Comparison of ENCODE assay signal across 8 mouse cellular contexts in genomic region chr9:111314219-111314618, GRCm38 (mm10). TPM values are rescaled to one million over a fixed set of nuclear protein-coding genes. Genes with fewer than 3 reads are reported as not detected.
DNase-seq lines count a peak whose midpoint lies in the region; ATAC-seq and TF ChIP-seq lines count a peak whose summit lies in the region.

No protein-coding gene starts in this region.

- H3K4me1 ChIP-seq in neural tube, embryonic 15.5 days, result peaks cover 27% of the 10 kb centered on the region
- no peaks in the 10 kb centered on the region for H3K4me1 ChIP-seq in liver, embryonic 14.5 days (replicated peaks; ENCODE audit: control insufficient read depth in 2 of 2, insufficient read depth in 2 of 2, low read length in 1 of 2)

- H3K4me2 ChIP-seq in neural tube, embryonic 15.5 days, result no peak overlapping the region
- no peak overlapping the region for H3K4me2 ChIP-seq in liver, embryonic 14.5 days (ENCODE audit: low read depth)

- no peaks in the 10 kb centered on the region for H3K36me3 ChIP-seq in neural tube, embryonic 15.5 days
- no peaks in the 10 kb centered on the region for H3K36me3 ChIP-seq in liver, embryonic 14.5 days (replicated peaks; ENCODE audit: control insufficient read depth, insufficient read depth, low read depth)

- H3K4me3 ChIP-seq in neural tube, embryonic 15.5 days (replicated peaks), result no peak overlapping the region
- no peak overlapping the region for H3K4me3 ChIP-seq in liver, embryonic 14.5 days (ENCODE audit: insufficient read depth in 1 of 2, low read depth in 2 of 2, low read length in 2 of 2)

- ATAC-seq in cerebellum, adult (ENCODE audit: insufficient number of reproducible peaks, low FRiP score, low TSS enrichment), result no peak
- no peak for ATAC-seq in neural tube, embryonic 15.5 days (ENCODE audit: low FRiP score)
- ATAC-seq in liver, embryonic 14.5 days (ENCODE audit: insufficient read depth), result no peak

- no peaks in the 10 kb centered on the region for H3K9me3 ChIP-seq in neural tube, embryonic 15.5 days (replicated peaks)
- H3K9me3 ChIP-seq in liver, embryonic 14.5 days (ENCODE audit: control insufficient read depth, low read length), result no peaks in the 10 kb centered on the region

- no peak overlapping the region for H3K27ac ChIP-seq in neural tube, embryonic 15.5 days (replicated peaks)
- no peak overlapping the region for H3K27ac ChIP-seq in liver, embryonic 14.5 days

- 41% methylated on average over 5 of the region's 5 CpGs for WGBS in neural tube, embryonic 15.5 days
- 30% methylated on average over 5 of the region's 5 CpGs for WGBS in liver, embryonic 14.5 days (ENCODE audit: insufficient replicate concordance)

- H3K9ac ChIP-seq in neural tube, embryonic 15.5 days (replicated peaks), result no peak overlapping the region
- no peak overlapping the region for H3K9ac ChIP-seq in liver, embryonic 14.5 days (replicated peaks)

- H3K27me3 ChIP-seq in neural tube, embryonic 15.5 days (replicated peaks), result peaks cover 37% of the 10 kb centered on the region
- peaks cover 52% of the 10 kb centered on the region for H3K27me3 ChIP-seq in liver, embryonic 14.5 days (ENCODE audit: control insufficient read depth, insufficient read depth, low read length)

- peak; percentile 27 for DNase-seq in cerebellum, adult 11 months
- DNase-seq in neural tube, embryonic 10.5 days (ENCODE audit: extremely low spot score, low spot score), result peak; percentile 42
- peak; percentile 75 to 82 for DNase-seq in cerebellum, postnatal 10 days
- DNase-seq in induced T-regulatory cell, adult 2 months (ENCODE audit: low read depth), result peak; percentile 78
- peak in 2 of 3 experiments; percentile 13 to 15 for DNase-seq in liver, embryonic 14.5 days (ENCODE audit: low read depth in 3 of 3, low spot score in 3 of 3)
- DNase-seq in right cerebral cortex, postnatal 25 days, result peak; percentile 42

- TF ChIP-seq CTCF in liver, embryonic 14.5 days (IDR thresholded peaks at IDR 0.05; ENCODE audit: low read depth), result peak; percentile 78

- TF ChIP-seq EP300 in liver, embryonic 14.5 days (IDR thresholded peaks at IDR 0.05; ENCODE audit: low read depth), result no peak

RNA-seq across cellular contexts. Expression of gene Trank1, which starts 2.7 kb away (rescaled TPM):
- polyA plus RNA-seq in neural tube, embryonic 15.5 days (2015; fragmentation: Nextera tagmentation; extraction: Ambion mirVana), result 10.1 and 12.4 TPM in 2 replicates
- polyA plus RNA-seq in liver, embryonic 14.5 days (2012; rRNA removed), result 0.02 and 0.06 TPM in 2 replicates
- 0.03 TPM in 1 of 2 replicates, not detected in the other for polyA plus RNA-seq in liver, embryonic 14.5 days (2014; fragmentation: Nextera tagmentation; extraction: Ambion mirVana)

RNA-seq across cellular contexts. Expression of gene Epm2aip1, which starts 42.5 kb away (rescaled TPM):
- 46.5 and 50.7 TPM in 2 replicates for polyA plus RNA-seq in neural tube, embryonic 15.5 days (2015; fragmentation: Nextera tagmentation; extraction: Ambion mirVana)
- polyA plus RNA-seq in liver, embryonic 14.5 days (2012; rRNA removed), result 7.8 and 9.0 TPM in 2 replicates
- 7.8 and 8.1 TPM in 2 replicates for polyA plus RNA-seq in liver, embryonic 14.5 days (2014; fragmentation: Nextera tagmentation; extraction: Ambion mirVana)

RNA-seq across cellular contexts. Expression of gene Mlh1, which starts 42.6 kb away (rescaled TPM):
- 26.3 and 30.9 TPM in 2 replicates for polyA plus RNA-seq in neural tube, embryonic 15.5 days (2015; fragmentation: Nextera tagmentation; extraction: Ambion mirVana)
- 12.5 and 17.8 TPM in 2 replicates for polyA plus RNA-seq in liver, embryonic 14.5 days (2012; rRNA removed)
- 20.1 and 24.2 TPM in 2 replicates for polyA plus RNA-seq in liver, embryonic 14.5 days (2014; fragmentation: Nextera tagmentation; extraction: Ambion mirVana)

Comparison
In these comparisons a context has a peak if more than half of its experiments do, and no peak if none do; other contexts are left out.
1. DNase-seq: peak in every context shown above with its lines; median percentile 78 in cerebellum, postnatal 10 days; 78 in induced T-regulatory cell, adult 2 months; 42 in neural tube, embryonic 10.5 days; 42 in right cerebral cortex, postnatal 25 days; 27 in cerebellum, adult 11 months; 14 in liver, embryonic 14.5 days.
2. RNA of gene Trank1, which starts 2.7 kb away (polyA plus RNA-seq): 10.1 to 12.4 TPM in neural tube, embryonic 15.5 days; 0.02 to 0.06 TPM in liver, embryonic 14.5 days; every median in the first group is over 10 times any median in the second.